Mouse (Mus musculus) hematopoietic stem cell, adult 5-6 weeks (primary cell): ENCODE data around the gene Gm4187. TPM values are rescaled to one million over a fixed set of nuclear protein-coding genes. Genes with fewer than 3 reads are reported as not detected.
"Not testable (repeated sequence)": the region's sequence is repeated elsewhere in the genome, so short reads cannot be mapped to it uniquely, and the experiment has no call there.

Source experiments
- ATAC-seq, 2 experiments: fragments of 125-278 bp in 1 of 2; replicated peaks in 1 of 2; 2 replicates each; pipeline ENCODE4 v1.8.0; 2016 to 2017; ENCODE audit warnings: inconsistent platforms in 2 of 2, mild to moderate bottlenecking in 2 of 2, moderate number of reproducible peaks in 2 of 2, low read depth in 1 of 2, moderate TSS enrichment in 1 of 2; ENCODE audit not compliant: low FRiP score in 2 of 2, poor library complexity in 2 of 2, severe bottlenecking in 2 of 2, insufficient read depth in 1 of 2, low TSS enrichment in 1 of 2
- total RNA-seq: library from RNA; stranded (forward); fragments of 172-1452, 232-1000 nt; gene quantifications from 2 replicates; pipeline ENCODE4 v1.2.3, GENCODE M21; 2017

The Gm4187 gene
- not detected in 2 replicates for total RNA-seq

GRCm38 (mm10) chr7:22329617-22330016 is at the start of gene Gm4187:
Gene Gm4187, minus strand, starts transcription at chr7:22329717.
- ATAC-seq: not testable (repeated sequence)

- not testable (repeated sequence) for ATAC-seq
These were observed 41.4 kb upstream of the Gm4187 start, which contains the start of gene Gm8660 for GRCm38 (mm10) chr7:22370939-22371338. Gene Gm8660, minus strand, starts transcription at chr7:22371039.

Other genes starting within 250 kb of the Gm4187 start
- not detected in 2 replicates for gene Gm16451, start 211.5 kb downstream of the Gm4187 start, total RNA-seq
- not detected in 2 replicates for gene Gm10666, start 195.0 kb downstream of the Gm4187 start, total RNA-seq
- gene Vmn1r142, start 165.7 kb downstream of the Gm4187 start, total RNA-seq: not detected in 2 replicates
- gene Vmn1r143, start 140.3 kb downstream of the Gm4187 start, total RNA-seq: not detected in 2 replicates
- gene Gm8653, start 128.5 kb downstream of the Gm4187 start, total RNA-seq: not detected in 2 replicates
- gene Gm8453, start 100.2 kb downstream of the Gm4187 start, total RNA-seq: not detected in 2 replicates
- gene Gm8660, start 41.3 kb upstream of the Gm4187 start, total RNA-seq: not detected in 2 replicates
- not detected in 2 replicates for gene Vmn1r148, start 83.9 kb upstream of the Gm4187 start, total RNA-seq
- not detected in 2 replicates for gene Vmn1r149, start 108.5 kb upstream of the Gm4187 start, total RNA-seq
- gene Gm10665, start 134.4 kb upstream of the Gm4187 start, total RNA-seq: not detected in 2 replicates
- not detected in 2 replicates for gene Vmn1r151, start 170.0 kb upstream of the Gm4187 start, total RNA-seq
- not detected in 2 replicates for gene Vmn1r152, start 193.2 kb upstream of the Gm4187 start, total RNA-seq
- not detected in 2 replicates for gene Gm8677, start 205.2 kb upstream of the Gm4187 start, total RNA-seq
- not detected in 2 replicates for gene Gm4201, start 235.6 kb upstream of the Gm4187 start, total RNA-seq